Mouse (Mus musculus) spleen, adult 2 months (tissue): ENCODE measurements around the gene Ppt2.

ENCODE experiments used
- CTCF ChIP-seq: fragments of 200-500 bp; IDR thresholded peaks from 2 replicates; pipeline ENCODE4 v1.5.1; 2011; ENCODE audit warnings: mild to moderate bottlenecking, inconsistent platforms; ENCODE audit not compliant: insufficient read depth, insufficient read length, insufficient replicate concordance; ENCODE audit errors: extremely low read depth
- POLR2A ChIP-seq: fragments of 200-500 bp; IDR thresholded peaks from 2 replicates; pipeline ENCODE4 v1.6.1; 2011; ENCODE audit warnings: low read depth, low read length, inconsistent platforms

GRCm38 (mm10) chr17:34632261-34632691 lies 4.0 kb upstream of the Ppt2 start:
- no peak for TF ChIP-seq CTCF
- no peak; the same call in 1 of the 2 replicates for TF ChIP-seq POLR2A
